Mouse (Mus musculus): Measurements from ENCODE around the gene Tll1.
"Not testable (repeated sequence)": the region's sequence is repeated elsewhere in the genome, so short reads cannot be mapped to it uniquely, and the experiment has no call there.

The Tll1 gene

GRCm38 (mm10) chr8:64048556-64048955 is 157.5 kb downstream of the Tll1 start:
- no peak for DNase-seq

GRCm38 (mm10) chr8:64047963-64048505 is 158.0 kb downstream of the Tll1 start:
- DNase-seq = no peak

DNA sequence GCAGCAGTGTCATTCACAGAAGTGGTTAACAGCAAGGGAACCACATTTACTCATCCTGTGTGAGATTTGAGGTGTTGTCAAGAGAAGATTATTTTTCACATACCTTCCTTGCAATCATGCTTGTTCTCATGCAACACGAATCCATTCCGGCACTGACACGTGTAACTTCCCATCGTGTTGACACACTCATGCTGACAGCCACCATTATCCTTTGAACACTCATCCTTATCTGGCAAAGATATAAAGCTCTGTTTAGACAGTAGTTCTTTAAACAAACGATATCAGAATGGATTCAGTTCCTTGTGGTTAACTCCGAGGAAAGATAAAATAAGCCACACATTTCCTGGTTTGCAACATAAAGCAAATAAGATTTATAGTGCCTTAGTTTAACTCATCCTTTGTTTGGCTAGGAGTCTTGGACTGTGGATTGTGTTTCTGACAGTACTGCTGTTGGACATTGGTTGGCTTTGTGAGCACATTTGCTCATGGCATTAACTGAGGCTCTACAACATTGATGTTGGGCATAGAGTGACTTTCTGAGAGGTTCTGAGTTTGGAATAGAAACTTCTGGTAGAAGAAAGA is 164.7 kb downstream of the Tll1 start:
- no peak for DNase-seq

- DNase-seq = no peak
These were observed 175.2 kb downstream of the Tll1 start for GRCm38 (mm10) chr8:64030672-64031385.

DNA sequence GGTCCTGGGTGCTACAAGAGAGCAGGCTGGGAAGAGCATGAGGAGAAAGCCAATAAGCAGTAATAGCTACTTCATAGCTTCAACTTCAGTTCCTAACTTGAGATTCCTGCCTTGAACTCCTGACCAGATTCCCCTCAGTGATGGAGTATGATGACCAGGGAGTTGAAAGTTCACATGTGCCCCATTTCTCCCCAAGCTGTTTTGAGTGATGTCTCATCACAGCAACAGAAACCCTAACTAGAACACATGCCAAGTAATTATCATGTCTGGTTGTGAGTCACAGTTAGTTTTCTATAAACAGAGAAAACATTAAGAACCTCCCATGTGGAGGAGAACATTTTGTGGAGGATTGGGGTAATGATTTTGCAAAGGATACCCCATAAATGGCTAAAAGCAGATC is 176.0 kb downstream of the Tll1 start:
- DNase-seq = no peak

- DNase-seq = no peak
These were observed 176.5 kb downstream of the Tll1 start for GRCm38 (mm10) chr8:64029525-64029924.

DNA sequence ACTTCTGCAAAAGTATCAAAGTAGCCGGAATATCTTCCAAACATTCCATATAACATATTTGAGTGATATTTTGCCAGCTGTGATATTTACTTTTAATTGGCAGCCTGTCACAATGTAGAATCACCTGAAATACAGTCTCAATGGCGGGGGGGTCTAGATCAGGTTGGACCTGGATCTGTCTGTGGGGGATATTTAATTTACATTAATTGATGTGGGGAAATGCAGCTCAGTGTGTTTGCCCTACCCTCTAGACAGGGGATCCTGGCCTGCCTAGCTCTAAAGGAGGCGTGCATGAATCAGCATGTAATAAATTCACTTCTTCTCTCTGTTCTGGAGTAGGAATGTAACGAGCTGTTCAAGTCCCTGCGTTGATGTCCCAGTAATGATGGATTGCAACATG is 181.7 kb downstream of the Tll1 start:
- DNase-seq = no peak

- DNase-seq = no peak
These were observed 182.5 kb downstream of the Tll1 start for GRCm38 (mm10) chr8:64023579-64023978.

DNA sequence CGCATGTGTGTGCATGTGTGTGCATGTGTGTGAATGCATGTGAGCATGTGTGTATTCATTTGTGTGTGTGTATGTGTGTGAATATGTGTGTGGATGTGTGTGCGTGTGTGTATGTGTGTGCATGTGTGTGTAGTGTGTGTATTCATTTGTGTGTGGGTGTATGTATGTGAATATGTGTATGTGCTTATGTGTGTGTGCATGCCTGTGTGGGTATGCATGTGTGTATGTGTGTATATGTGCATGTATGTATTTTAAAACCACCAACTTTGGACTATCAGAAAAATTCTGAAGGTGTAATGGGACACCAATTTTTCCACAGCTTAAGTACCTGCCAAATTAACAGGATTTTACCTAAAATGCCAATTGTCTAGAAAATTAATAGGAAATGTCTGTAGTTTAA is 183.0 kb downstream of the Tll1 start:
- no peak for DNase-seq

- DNase-seq = not testable (repeated sequence)
These were observed 235.3 kb downstream of the Tll1 start for GRCm38 (mm10) chr8:63970612-63971391.
